Mouse (Mus musculus) limb, embryonic 10.5 days (tissue): ENCODE data around the gene Unc45a. TPM values are rescaled to one million over a fixed set of nuclear protein-coding genes. Genes with fewer than 3 reads are reported as not detected.
"Not testable (repeated sequence)": the region's sequence is repeated elsewhere in the genome, so short reads cannot be mapped to it uniquely, and the experiment has no call there.

Experiments
- DNase-seq: peaks from one replicate; pipeline ENCODE4 v3.0.0-alpha.2; 2017; ENCODE audit warnings: low spot score
- H3K27ac ChIP-seq: fragments of 300-500 bp; sonication (generic); 2 replicates; pipeline ENCODE4 v1.5.1; 2016; ENCODE audit warnings: mild to moderate bottlenecking
- H3K27me3 ChIP-seq: fragments of 300-500 bp; sonication (generic); 2 replicates; pipeline ENCODE4 v1.6.1; 2016; ENCODE audit warnings: low read depth, mild to moderate bottlenecking; ENCODE audit not compliant: poor library complexity, severe bottlenecking
- H3K36me3 ChIP-seq: fragments of 300-500 bp; sonication (generic); 2 replicates; pipeline ENCODE4 v1.6.1; 2016; ENCODE audit warnings: mild to moderate bottlenecking, moderate library complexity
- H3K4me1 ChIP-seq: fragments of 300-500 bp; sonication (generic); 2 replicates; pipeline ENCODE4 v1.6.1; 2016
- H3K4me3 ChIP-seq: fragments of 300-500 bp; sonication (generic); 2 replicates; pipeline ENCODE4 v1.5.1; 2016; ENCODE audit warnings: mild to moderate bottlenecking, moderate library complexity
- H3K9me3 ChIP-seq: fragments of 300-500 bp; sonication (generic); replicated peaks from 2 replicates; pipeline ENCODE4 v1.6.1; 2016; ENCODE audit warnings: mild to moderate bottlenecking
- WGBS: fragments of 180-500 bp; shearing (Covaris S2); methylation state at CpG from one replicate; pipeline ENCODE4 v1.1.7; 2016; 5-methylcytosine and 5-hydroxymethylcytosine counted together
- polyA plus RNA-seq: library from polyadenylated mRNA; unstranded; fragments of >200 nt; fragmentation: Nextera tagmentation; extraction: Ambion mirVana; gene quantifications from 2 replicates; pipeline ENCODE4 v1.2.1, GENCODE M21; 2016

Unc45a gene
- polyA plus RNA-seq, 1 experiment from 2014 or later = 51.8 TPM

GRCm38 (mm10) chr7:80336932-80337331 lies 3.9 kb downstream of the Unc45a start:
- Histone ChIP-seq H3K36me3 (peaks cover 61% of the 10 kb centered on the region), H3K4me3 (no peak overlapping the region), H3K4me1 (peaks cover 25% of the 10 kb centered on the region), H3K9me3 (no peaks in the 10 kb centered on the region), H3K27me3 (peaks cover 3% of the 10 kb centered on the region; the same call in 1 of the 2 replicates), H3K27ac (no peak overlapping the region)
- DNase-seq = no peak
- WGBS = 93% methylated on average over 3 of the region's 3 CpGs

- peaks cover 11% of the 10 kb centered on the region for H3K4me1 ChIP-seq
- H3K4me3 ChIP-seq = no peak overlapping the region
- peaks cover 82% of the 10 kb centered on the region for H3K36me3 ChIP-seq
- no peak for DNase-seq
- H3K9me3 ChIP-seq = no peaks in the 10 kb centered on the region
- WGBS = 89% methylated on average over 4 of the region's 4 CpGs
- H3K27me3 ChIP-seq = no peaks in the 10 kb centered on the region
- H3K27ac ChIP-seq = no peak overlapping the region
Measured at GRCm38 (mm10) chr7:80334848-80335247, 6.0 kb downstream of the Unc45a start.

- no peak overlapping the region for H3K4me3 ChIP-seq
- peaks cover 100% of the 10 kb centered on the region for H3K36me3 ChIP-seq
- no peaks in the 10 kb centered on the region for H3K27me3 ChIP-seq
- H3K4me1 ChIP-seq = no peaks in the 10 kb centered on the region
- H3K9me3 ChIP-seq = no peaks in the 10 kb centered on the region
- no peak overlapping the region for H3K27ac ChIP-seq
- DNase-seq = no peak
- 96% methylated on average over 19 of the region's 19 CpGs for WGBS
Measured at GRCm38 (mm10) chr7:80331433-80331832, 9.4 kb downstream of the Unc45a start.

- Histone ChIP-seq H3K9me3 (no peaks in the 10 kb centered on the region), H3K4me1 (0 out of 2 replicates have a peak, but pooled peaks cover 3% of the 10 kb centered on the region), H3K27me3 (no peaks in the 10 kb centered on the region), H3K27ac (no peak overlapping the region), H3K36me3 (peaks cover 100% of the 10 kb centered on the region), H3K4me3 (no peak overlapping the region)
- DNase-seq = no peak
- WGBS = 90% methylated on average over 8 of the region's 8 CpGs
Measured at GRCm38 (mm10) chr7:80330278-80330677, 10.5 kb downstream of the Unc45a start.

- peaks cover 16% of the 10 kb centered on the region for H3K4me1 ChIP-seq
- H3K36me3 ChIP-seq = peaks cover 63% of the 10 kb centered on the region
- H3K27me3 ChIP-seq = no peaks in the 10 kb centered on the region
- DNase-seq = no peak
- 93% methylated on average over 19 of the region's 19 CpGs for WGBS
- H3K27ac ChIP-seq = no peak overlapping the region
- no peak overlapping the region for H3K4me3 ChIP-seq
- no peaks in the 10 kb centered on the region for H3K9me3 ChIP-seq
Measured at GRCm38 (mm10) chr7:80326076-80326475, 14.7 kb downstream of the Unc45a start.

- WGBS = 95% methylated on average over 16 of the region's 16 CpGs
Measured at GRCm38 (mm10) chr7:80325292-80325868, 15.4 kb downstream of the Unc45a start.

GRCm38 (mm10) chr7:80324816-80325119 lies 16.0 kb downstream of the Unc45a start:
- not testable (repeated sequence) for H3K9me3 ChIP-seq, DNase-seq, H3K27ac ChIP-seq, H3K4me3 ChIP-seq, H3K27me3 ChIP-seq
- Histone ChIP-seq H3K36me3 (peaks cover 63% of the 10 kb centered on the region), H3K4me1 (peaks cover 16% of the 10 kb centered on the region)
- WGBS = 58% methylated on average over 5 of the region's 5 CpGs

More at GRCm38 (mm10) chr7:80325292-80325868, 15.4 kb downstream of the Unc45a start:
- Histone ChIP-seq H3K27me3 (no peaks in the 10 kb centered on the region), H3K36me3 (peaks cover 63% of the 10 kb centered on the region), H3K9me3 (no peaks in the 10 kb centered on the region), H3K4me1 (peaks cover 16% of the 10 kb centered on the region), H3K27ac (no peak overlapping the region), H3K4me3 (no peak overlapping the region)
- no peak for DNase-seq

- DNase-seq = peak; percentile 96
- Histone ChIP-seq H3K36me3 (peaks cover 63% of the 10 kb centered on the region), H3K4me1 (peaks cover 16% of the 10 kb centered on the region), H3K9me3 (no peaks in the 10 kb centered on the region), H3K4me3 (peak within 1 kb of the TSS; percentile 70), H3K27ac (peak within 1 kb of the TSS; percentile 84), H3K27me3 (no peaks in the 10 kb centered on the region)
- 3% methylated on average over 38 of the region's 38 CpGs for WGBS
Measured at GRCm38 (mm10) chr7:80324043-80324815, 16.6 kb downstream of the Unc45a start, which contains the start of gene Rccd1. Gene Rccd1, minus strand, starts transcription at chr7:80324454.

GRCm38 (mm10) chr7:80323336-80323735 lies 17.5 kb downstream of the Unc45a start:
- Histone ChIP-seq H3K36me3 (peaks cover 63% of the 10 kb centered on the region), H3K9me3 (no peaks in the 10 kb centered on the region), H3K4me3 (peak overlapping the region; percentile 70), H3K27me3 (no peaks in the 10 kb centered on the region), H3K4me1 (peaks cover 16% of the 10 kb centered on the region), H3K27ac (peak overlapping the region; percentile 84)
- WGBS = 24% methylated on average over 8 of the region's 8 CpGs
- DNase-seq = no peak

- Histone ChIP-seq H3K9me3 (no peaks in the 10 kb centered on the region), H3K27me3 (no peaks in the 10 kb centered on the region), H3K4me3 (no peak overlapping the region), H3K36me3 (peaks cover 56% of the 10 kb centered on the region), H3K27ac (no peak overlapping the region), H3K4me1 (peaks cover 10% of the 10 kb centered on the region)
- DNase-seq = no peak
- 80% methylated on average over 19 of the region's 19 CpGs for WGBS
Measured at GRCm38 (mm10) chr7:80319846-80320496, 20.8 kb downstream of the Unc45a start.

GRCm38 (mm10) chr7:80318670-80319069 lies 22.1 kb downstream of the Unc45a start:
- peaks cover 9% of the 10 kb centered on the region for H3K4me1 ChIP-seq
- DNase-seq = no peak
- WGBS = 89% methylated on average over 4 of the region's 4 CpGs
- no peaks in the 10 kb centered on the region for H3K27me3 ChIP-seq
- H3K27ac ChIP-seq = no peak overlapping the region
- no peak overlapping the region for H3K4me3 ChIP-seq
- H3K36me3 ChIP-seq = peaks cover 68% of the 10 kb centered on the region
- no peaks in the 10 kb centered on the region for H3K9me3 ChIP-seq

GRCm38 (mm10) chr7:80317439-80318115 lies 23.2 kb downstream of the Unc45a start:
- no peak for DNase-seq
- peaks cover 79% of the 10 kb centered on the region for H3K36me3 ChIP-seq
- H3K27ac ChIP-seq = no peak overlapping the region
- H3K4me1 ChIP-seq = no peaks in the 10 kb centered on the region
- H3K4me3 ChIP-seq = no peak overlapping the region
- 81% methylated on average over 1 of the region's 1 CpGs for WGBS
- no peaks in the 10 kb centered on the region for H3K9me3 ChIP-seq
- no peaks in the 10 kb centered on the region for H3K27me3 ChIP-seq

GRCm38 (mm10) chr7:80315733-80316132 lies 25.1 kb downstream of the Unc45a start:
- peaks cover 93% of the 10 kb centered on the region for H3K36me3 ChIP-seq
- no peak for DNase-seq
- H3K4me1 ChIP-seq = no peaks in the 10 kb centered on the region
- WGBS = 90% methylated on average over 2 of the region's 2 CpGs
- no peak overlapping the region for H3K4me3 ChIP-seq
- no peak overlapping the region for H3K27ac ChIP-seq
- no peaks in the 10 kb centered on the region for H3K27me3 ChIP-seq
- no peaks in the 10 kb centered on the region for H3K9me3 ChIP-seq
